Mouse (Mus musculus): Measurements from ENCODE around the gene Prnd. TPM values are rescaled to one million over a fixed set of nuclear protein-coding genes. Genes with fewer than 3 reads are reported as not detected.
A peak's percentile ranks its signal among the peaks of the same experiment; 100 is the strongest.

The Prnd gene
- 9.5 and 15.1 TPM in 2 replicates for polyA plus RNA-seq (2015; fragmentation: Nextera tagmentation; extraction: Ambion mirVana)

- Histone ChIP-seq H3K4me3 (replicated peaks) (no peak within 1 kb of the TSS), H3K9me3 (replicated peaks) (no peaks in the 10 kb centered on the region), H3K27me3 (replicated peaks) (peaks cover 27% of the 10 kb centered on the region), H3K4me1 (peaks cover 29% of the 10 kb centered on the region), H3K27ac (replicated peaks) (no peak within 1 kb of the TSS), H3K4me2 (0 out of 2 replicates have a peak within 1 kb of the TSS, but pooled peaks have one; percentile 2), H3K36me3 (no peaks in the 10 kb centered on the region), H3K9ac (replicated peaks) (no peak within 1 kb of the TSS)
- ATAC-seq (ENCODE audit: low FRiP score) = 0 out of 2 replicates have a peak, but pooled peaks have one; percentile 18
- WGBS = 22% methylated on average over 11 of the region's 11 CpGs
Observed at GRCm38 (mm10) chr2:131950598-131951095, at the start of gene Prnd. TSS of gene Prnd (plus strand) at chr2:131950861.

GRCm38 (mm10) chr2:131902423-131902822, 48.2 kb upstream of the Prnd start:
- Histone ChIP-seq H3K9me3 (replicated peaks) (no peaks in the 10 kb centered on the region), H3K27ac (replicated peaks) (no peak overlapping the region), H3K4me1 (no peaks in the 10 kb centered on the region), H3K4me2 (no peak overlapping the region), H3K9ac (replicated peaks) (no peak overlapping the region), H3K36me3 (no peaks in the 10 kb centered on the region), H3K27me3 (replicated peaks) (no peaks in the 10 kb centered on the region), H3K4me3 (replicated peaks) (no peak overlapping the region)
- 44% methylated on average over 2 of the region's 3 CpGs for WGBS
- no peak for ATAC-seq (ENCODE audit: low FRiP score)

GRCm38 (mm10) chr2:131902867-131903266, 47.8 kb upstream of the Prnd start:
- Histone ChIP-seq H3K36me3 (no peaks in the 10 kb centered on the region), H3K27me3 (replicated peaks) (no peaks in the 10 kb centered on the region), H3K9ac (replicated peaks) (no peak overlapping the region), H3K4me3 (replicated peaks) (no peak overlapping the region), H3K9me3 (replicated peaks) (no peaks in the 10 kb centered on the region), H3K4me2 (no peak overlapping the region), H3K27ac (replicated peaks) (no peak overlapping the region), H3K4me1 (no peaks in the 10 kb centered on the region)
- ATAC-seq (ENCODE audit: low FRiP score) = no peak
- WGBS = 54% methylated on average over 8 of the region's 8 CpGs

GRCm38 (mm10) chr2:131905025-131905424, 45.6 kb upstream of the Prnd start:
- Histone ChIP-seq H3K4me1 (peaks cover 5% of the 10 kb centered on the region; the same call in 1 of the 2 replicates), H3K9ac (replicated peaks) (no peak overlapping the region), H3K9me3 (replicated peaks) (no peaks in the 10 kb centered on the region), H3K4me3 (replicated peaks) (no peak overlapping the region), H3K36me3 (no peaks in the 10 kb centered on the region), H3K27me3 (replicated peaks) (no peaks in the 10 kb centered on the region), H3K4me2 (no peak overlapping the region), H3K27ac (replicated peaks) (no peak overlapping the region)
- 74% methylated on average over 5 of the region's 5 CpGs for WGBS
- no peak for ATAC-seq (ENCODE audit: low FRiP score)

- 71% methylated on average over 6 of the region's 6 CpGs for WGBS
- Histone ChIP-seq H3K4me2 (no peak overlapping the region), H3K4me1 (peaks cover 9% of the 10 kb centered on the region), H3K27ac (replicated peaks) (no peak overlapping the region), H3K36me3 (no peaks in the 10 kb centered on the region), H3K27me3 (replicated peaks) (no peaks in the 10 kb centered on the region), H3K4me3 (replicated peaks) (no peak overlapping the region), H3K9me3 (replicated peaks) (no peaks in the 10 kb centered on the region), H3K9ac (replicated peaks) (no peak overlapping the region)
- ATAC-seq (ENCODE audit: low FRiP score) = no peak
Observed at GRCm38 (mm10) chr2:131905776-131906175, 44.9 kb upstream of the Prnd start.

GRCm38 (mm10) chr2:131906266-131906665, 44.4 kb upstream of the Prnd start:
- Histone ChIP-seq H3K4me1 (peaks cover 14% of the 10 kb centered on the region), H3K27me3 (replicated peaks) (no peaks in the 10 kb centered on the region), H3K4me3 (replicated peaks) (no peak overlapping the region), H3K36me3 (no peaks in the 10 kb centered on the region), H3K4me2 (no peak overlapping the region), H3K9me3 (replicated peaks) (no peaks in the 10 kb centered on the region), H3K9ac (replicated peaks) (no peak overlapping the region), H3K27ac (replicated peaks) (no peak overlapping the region)
- WGBS = 90% methylated on average over 3 of the region's 3 CpGs
- ATAC-seq (ENCODE audit: low FRiP score) = no peak

- Histone ChIP-seq H3K9me3 (replicated peaks) (no peaks in the 10 kb centered on the region), H3K9ac (replicated peaks) (no peak overlapping the region), H3K4me2 (no peak overlapping the region), H3K4me3 (replicated peaks) (no peak overlapping the region), H3K27ac (replicated peaks) (no peak overlapping the region), H3K27me3 (replicated peaks) (no peaks in the 10 kb centered on the region), H3K4me1 (peaks cover 20% of the 10 kb centered on the region), H3K36me3 (no peaks in the 10 kb centered on the region)
- WGBS = 91% methylated on average over 1 of the region's 1 CpGs
- no peak for ATAC-seq (ENCODE audit: low FRiP score)
Observed at GRCm38 (mm10) chr2:131906846-131907245, 43.8 kb upstream of the Prnd start.

GRCm38 (mm10) chr2:131907311-131907710, 43.4 kb upstream of the Prnd start:
- no peak for ATAC-seq (ENCODE audit: low FRiP score)
- Histone ChIP-seq H3K9ac (replicated peaks) (no peak overlapping the region), H3K4me1 (peaks cover 24% of the 10 kb centered on the region), H3K27me3 (replicated peaks) (no peaks in the 10 kb centered on the region), H3K27ac (replicated peaks) (no peak overlapping the region), H3K4me3 (replicated peaks) (no peak overlapping the region), H3K9me3 (replicated peaks) (no peaks in the 10 kb centered on the region), H3K4me2 (no peak overlapping the region), H3K36me3 (no peaks in the 10 kb centered on the region)
- WGBS = 86% methylated on average over 5 of the region's 5 CpGs

- ATAC-seq (ENCODE audit: low FRiP score) = no peak
- 80% methylated on average over 7 of the region's 7 CpGs for WGBS
Observed at GRCm38 (mm10) chr2:131908351-131908861, 42.3 kb upstream of the Prnd start.

GRCm38 (mm10) chr2:131908906-131909305, 41.8 kb upstream of the Prnd start:
- no peak overlapping the region; the same call in 1 of the 2 replicates for H3K4me3 ChIP-seq (replicated peaks)
- ATAC-seq (ENCODE audit: low FRiP score) = no peak
- 0 out of 2 replicates have a peak, but pooled peaks cover 3% of the 10 kb centered on the region for H3K36me3 ChIP-seq
- H3K4me1 ChIP-seq = peaks cover 38% of the 10 kb centered on the region
- H3K27me3 ChIP-seq (replicated peaks) = no peaks in the 10 kb centered on the region
- H3K27ac ChIP-seq (replicated peaks) = 0 out of 2 replicates have a peak overlapping the region, but pooled peaks have one; percentile 95
- WGBS = 71% methylated on average over 1 of the region's 1 CpGs
- no peak overlapping the region for H3K9ac ChIP-seq (replicated peaks)
- H3K4me2 ChIP-seq = peak overlapping the region; percentile 60
- H3K9me3 ChIP-seq (replicated peaks) = no peaks in the 10 kb centered on the region

More at GRCm38 (mm10) chr2:131908351-131908861, 42.3 kb upstream of the Prnd start:
- Histone ChIP-seq H3K36me3 (0 out of 2 replicates have a peak, but pooled peaks cover 3% of the 10 kb centered on the region), H3K4me2 (no peak overlapping the region), H3K4me3 (replicated peaks) (no peak overlapping the region), H3K9ac (replicated peaks) (no peak overlapping the region), H3K27me3 (replicated peaks) (no peaks in the 10 kb centered on the region), H3K9me3 (replicated peaks) (no peaks in the 10 kb centered on the region), H3K4me1 (peaks cover 33% of the 10 kb centered on the region), H3K27ac (replicated peaks) (no peak overlapping the region)

- peak within 1 kb of the TSS; percentile 60 for H3K4me2 ChIP-seq
- WGBS = 2% methylated on average over 52 of the region's 52 CpGs
- ATAC-seq (ENCODE audit: low FRiP score) = peak; percentile 94
- peak within 1 kb of the TSS; percentile 64 for H3K4me3 ChIP-seq (replicated peaks)
- peak within 1 kb of the TSS; percentile 95 for H3K27ac ChIP-seq (replicated peaks)
- H3K36me3 ChIP-seq = 0 out of 2 replicates have a peak, but pooled peaks cover 3% of the 10 kb centered on the region
- H3K27me3 ChIP-seq (replicated peaks) = no peaks in the 10 kb centered on the region
- H3K4me1 ChIP-seq = peaks cover 39% of the 10 kb centered on the region
- H3K9me3 ChIP-seq (replicated peaks) = no peaks in the 10 kb centered on the region
- H3K9ac ChIP-seq (replicated peaks) = peak within 1 kb of the TSS; percentile 75
Observed at GRCm38 (mm10) chr2:131909683-131910572, 40.7 kb upstream of the Prnd start, which contains the start of the genes Prnp and Prn. TSS of gene Prnp (plus strand) at chr2:131909928. TSS of gene Prn (plus strand) at chr2:131909957.
